Mouse (Mus musculus) urinary bladder, adult 2 months (tissue): ENCODE data around the gene Mutyh. TPM values are rescaled to one million over a fixed set of nuclear protein-coding genes. Genes with fewer than 3 reads are reported as not detected.
"Not testable (repeated sequence)": the region's sequence is repeated elsewhere in the genome, so short reads cannot be mapped to it uniquely, and the experiment has no call there.

Experiments
- DNase-seq: peaks from one replicate; pipeline ENCODE4 v3.0.0; 2022; ENCODE audit warnings: low spot score
- polyA plus RNA-seq: library from polyadenylated mRNA; depleted of rRNA; stranded (reverse); fragments of >200 nt; gene quantifications from 2 replicates; pipeline ENCODE4 v1.2.3, GENCODE M21; 2012; rRNA removed

Gene Mutyh
- polyA plus RNA-seq, 1 experiment, result 6.6 TPM

- peak; percentile 61 for DNase-seq
Measured at GRCm38 (mm10) chr4:116820902-116821693, 13.6 kb downstream of the Mutyh start.

GRCm38 (mm10) chr4:116821694-116822016 is 14.1 kb downstream of the Mutyh start, which contains the start of gene Hpdl:
Hpdl (minus strand) TSS chr4:116821707.
- DNase-seq, result no peak

- peak; percentile 52 for DNase-seq
Measured at GRCm38 (mm10) chr4:116824541-116825004, 17.1 kb downstream of the Mutyh start.

- DNase-seq, result no peak
Measured at GRCm38 (mm10) chr4:116827819-116828218, 20.3 kb downstream of the Mutyh start.

GRCm38 (mm10) chr4:116829364-116830069 is 22.0 kb downstream of the Mutyh start:
- DNase-seq, result no peak

GRCm38 (mm10) chr4:116830070-116830368 is 22.5 kb downstream of the Mutyh start:
- DNase-seq, result no peak

- no peak for DNase-seq
Measured at GRCm38 (mm10) chr4:116838999-116839398, 31.5 kb downstream of the Mutyh start.

- DNase-seq, result not testable (repeated sequence)
Measured at GRCm38 (mm10) chr4:116840096-116840495, 32.6 kb downstream of the Mutyh start.

GRCm38 (mm10) chr4:116840841-116841240 is 33.3 kb downstream of the Mutyh start:
- no peak for DNase-seq

- DNase-seq, result no peak
Measured at GRCm38 (mm10) chr4:116844324-116844723, 36.8 kb downstream of the Mutyh start.

GRCm38 (mm10) chr4:116849901-116850300 is 42.4 kb downstream of the Mutyh start:
- DNase-seq, result no peak

GRCm38 (mm10) chr4:116854286-116854685 is 46.8 kb downstream of the Mutyh start:
- no peak for DNase-seq

GRCm38 (mm10) chr4:116857203-116857602 is 49.7 kb downstream of the Mutyh start:
- no peak for DNase-seq

- no peak for DNase-seq
Measured at GRCm38 (mm10) chr4:116859711-116860110, 52.2 kb downstream of the Mutyh start.

GRCm38 (mm10) chr4:116862023-116862422 is 54.5 kb downstream of the Mutyh start:
- DNase-seq, result no peak

Other genes starting within 250 kb of the Mutyh start
- gene Ccdc17, start 211.1 kb upstream of the Mutyh start, polyA plus RNA-seq, result 17.2 and 22.3 TPM in 2 replicates
- 10.2 and 11.7 TPM in 2 replicates for gene Nasp, start 179.8 kb upstream of the Mutyh start, polyA plus RNA-seq
- 520 and 554 TPM in 2 replicates for gene Akr1a1, start 156.0 kb upstream of the Mutyh start, polyA plus RNA-seq
- 456 and 471 TPM in 2 replicates for gene Prdx1, start 122.2 kb upstream of the Mutyh start, polyA plus RNA-seq
- 16.8 and 18.0 TPM in 2 replicates for gene Mmachc, start 99.3 kb upstream of the Mutyh start, polyA plus RNA-seq
- gene Ccdc163, start 99.2 kb upstream of the Mutyh start, polyA plus RNA-seq, result 41.4 and 63.0 TPM in 2 replicates
- gene Tesk2, start 86.8 kb upstream of the Mutyh start, polyA plus RNA-seq, result 7.2 and 7.7 TPM in 2 replicates
- 25.8 and 31.2 TPM in 2 replicates for gene Toe1, start 83 bp upstream of the Mutyh start, polyA plus RNA-seq
- gene Hpdl, start 14.0 kb downstream of the Mutyh start, polyA plus RNA-seq, result 0.24 and 0.26 TPM in 2 replicates
- gene Zswim5, start 69.7 kb downstream of the Mutyh start, polyA plus RNA-seq, result 1.2 and 1.3 TPM in 2 replicates
- 71.3 and 75.4 TPM in 2 replicates for gene Urod, start 186.7 kb downstream of the Mutyh start, polyA plus RNA-seq
- 27.9 and 30.0 TPM in 2 replicates for gene Hectd3, start 187.6 kb downstream of the Mutyh start, polyA plus RNA-seq
- gene Eif2b3, start 211.7 kb downstream of the Mutyh start, polyA plus RNA-seq, result 21.9 and 24.0 TPM in 2 replicates